Mouse (Mus musculus) ZHBTc4 (cell line): Measurements from ENCODE around the gene H6pd.

Experiments
- DNase-seq: peaks from one replicate; pipeline ENCODE4 v3.0.0-alpha.2; 2011; ENCODE audit warnings: low read depth, low spot score

The H6pd gene

GRCm38 (mm10) chr4:149975730-149976254 is 33.0 kb downstream of the H6pd start:
- DNase-seq, result peak; percentile 44

- peak; percentile 26 for DNase-seq
Measured at GRCm38 (mm10) chr4:149975291-149975690, 33.5 kb downstream of the H6pd start.

- DNase-seq, result peak; percentile 51
Measured at GRCm38 (mm10) chr4:149971393-149971792, 37.4 kb downstream of the H6pd start.

- DNase-seq, result no peak
Measured at GRCm38 (mm10) chr4:149968526-149968925, 40.3 kb downstream of the H6pd start.

GRCm38 (mm10) chr4:149966963-149967362 is 41.9 kb downstream of the H6pd start:
- DNase-seq, result no peak

GRCm38 (mm10) chr4:149966252-149966651 is 42.6 kb downstream of the H6pd start:
- no peak for DNase-seq

GRCm38 (mm10) chr4:149965672-149966071 is 43.2 kb downstream of the H6pd start:
- DNase-seq, result no peak

- no peak for DNase-seq
Measured at GRCm38 (mm10) chr4:149965242-149965641, 43.6 kb downstream of the H6pd start.

GRCm38 (mm10) chr4:149964770-149965169 is 44.1 kb downstream of the H6pd start:
- no peak for DNase-seq

- DNase-seq, result no peak
Measured at GRCm38 (mm10) chr4:149964285-149964684, 44.5 kb downstream of the H6pd start.

GRCm38 (mm10) chr4:149960391-149960790 is 48.4 kb downstream of the H6pd start:
- no peak for DNase-seq

- peak; percentile 87 for DNase-seq
Measured at GRCm38 (mm10) chr4:149959816-149960215, 49.0 kb downstream of the H6pd start.

GRCm38 (mm10) chr4:149958566-149958965 is 50.3 kb downstream of the H6pd start:
- peak; percentile 85 for DNase-seq

GRCm38 (mm10) chr4:149956048-149956447 is 52.8 kb downstream of the H6pd start:
- DNase-seq, result no peak

GRCm38 (mm10) chr4:149955631-149956030 is 53.2 kb downstream of the H6pd start:
- no peak for DNase-seq

GRCm38 (mm10) chr4:149954893-149955439 is 53.9 kb downstream of the H6pd start, which contains the start of gene Spsb1:
Gene Spsb1 (minus strand): TSS chr4:149955043.
- peak; percentile 98 for DNase-seq

GRCm38 (mm10) chr4:149953621-149954481 is 55.0 kb downstream of the H6pd start:
- DNase-seq, result peak; percentile 51

- DNase-seq, result no peak
Measured at GRCm38 (mm10) chr4:149952201-149952600, 56.6 kb downstream of the H6pd start.

GRCm38 (mm10) chr4:149951201-149951600 is 57.6 kb downstream of the H6pd start:
- no peak for DNase-seq

GRCm38 (mm10) chr4:149949691-149950090 is 59.1 kb downstream of the H6pd start:
- no peak for DNase-seq

GRCm38 (mm10) chr4:149948119-149948518 is 60.7 kb downstream of the H6pd start:
- peak; percentile 38 for DNase-seq

GRCm38 (mm10) chr4:149947396-149947795 is 61.4 kb downstream of the H6pd start:
- no peak for DNase-seq

- DNase-seq, result peak; percentile 62
Measured at GRCm38 (mm10) chr4:149945194-149945593, 63.6 kb downstream of the H6pd start.
